Mouse (Mus musculus): ENCODE data around the gene Fabp3.

The Fabp3 gene

DNA sequence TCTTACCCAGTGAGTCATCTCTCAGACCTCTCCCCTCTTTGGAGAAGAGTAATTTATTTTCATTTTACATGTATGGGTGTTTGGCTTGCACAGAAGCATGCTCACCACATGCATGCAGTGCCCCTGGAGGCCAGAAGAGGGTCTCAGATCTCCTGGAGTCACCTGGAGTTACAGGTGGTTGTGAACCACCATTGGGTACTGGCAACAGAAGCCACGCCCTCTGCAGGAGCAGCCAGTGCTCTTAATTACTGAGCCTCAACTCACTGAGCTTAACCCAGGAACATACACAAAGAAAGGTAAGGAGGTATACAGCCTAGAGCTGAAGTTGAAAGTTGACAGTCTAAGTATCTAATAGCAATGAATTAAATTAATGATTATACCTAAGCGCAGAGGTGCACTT is 17.1 kb downstream of the Fabp3 start:
- 96% methylated on average over 2 of the region's 2 CpGs for WGBS

DNA sequence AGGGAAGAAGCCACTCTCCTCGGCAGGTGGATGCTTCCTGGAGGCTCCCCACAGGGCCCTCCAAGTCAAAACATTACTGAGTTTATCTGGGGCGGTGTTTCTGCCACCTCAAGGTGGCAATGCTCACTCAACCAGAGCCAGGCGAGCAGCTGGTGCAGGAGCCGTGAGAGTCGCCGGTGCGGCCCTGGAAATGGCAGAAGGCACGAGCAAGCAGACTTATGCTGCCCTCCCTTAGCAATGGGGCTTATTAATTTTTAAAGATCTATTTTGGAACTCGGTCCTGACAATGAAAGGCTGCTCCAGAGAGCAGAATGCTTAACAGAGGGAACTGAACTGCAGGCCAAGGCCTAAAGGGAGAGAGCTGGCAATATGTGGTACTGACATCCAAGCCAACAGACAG is 19.0 kb downstream of the Fabp3 start:
- 73% methylated on average over 9 of the region's 9 CpGs for WGBS

DNA sequence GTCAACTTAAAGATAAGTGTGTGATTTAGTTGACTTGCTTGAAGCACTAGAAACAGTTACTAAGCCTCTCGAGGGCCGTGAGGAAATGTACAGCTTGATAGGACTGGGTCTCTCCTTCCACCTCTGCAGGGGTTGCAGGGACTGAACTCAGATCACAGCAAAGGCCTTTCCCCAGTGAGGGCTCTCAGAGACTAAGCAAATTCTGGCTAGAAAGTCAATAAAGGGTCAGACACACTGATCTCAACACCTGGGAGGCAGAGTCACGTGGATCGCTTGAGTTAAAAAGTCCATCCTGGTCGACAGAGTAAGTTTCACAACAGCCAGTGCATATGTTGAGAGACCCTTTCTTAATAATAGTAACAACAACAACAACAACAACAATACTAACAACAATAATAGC is 27.5 kb downstream of the Fabp3 start:
- 94% methylated on average over 5 of the region's 5 CpGs for WGBS

DNA sequence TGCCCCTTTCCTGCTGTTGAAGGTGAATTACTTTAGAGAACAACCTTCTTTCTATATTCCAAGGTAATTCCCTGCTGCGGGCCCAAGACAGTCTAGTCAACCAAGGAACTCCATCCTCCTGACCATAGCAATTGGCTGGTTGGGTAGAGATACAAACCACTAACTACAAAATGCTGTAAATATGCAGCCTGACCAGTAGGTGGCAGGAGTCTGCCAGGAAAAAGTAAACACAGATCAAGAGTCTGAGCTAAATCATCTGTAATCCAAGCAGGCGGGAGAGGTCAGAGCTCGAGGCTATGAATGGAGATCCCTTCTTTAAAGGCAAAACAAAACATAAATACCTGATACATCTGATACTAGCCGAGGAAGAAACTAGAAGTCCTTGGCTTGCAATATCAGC is 33.3 kb downstream of the Fabp3 start:
- 27% methylated on average over 4 of the region's 4 CpGs for WGBS

DNA sequence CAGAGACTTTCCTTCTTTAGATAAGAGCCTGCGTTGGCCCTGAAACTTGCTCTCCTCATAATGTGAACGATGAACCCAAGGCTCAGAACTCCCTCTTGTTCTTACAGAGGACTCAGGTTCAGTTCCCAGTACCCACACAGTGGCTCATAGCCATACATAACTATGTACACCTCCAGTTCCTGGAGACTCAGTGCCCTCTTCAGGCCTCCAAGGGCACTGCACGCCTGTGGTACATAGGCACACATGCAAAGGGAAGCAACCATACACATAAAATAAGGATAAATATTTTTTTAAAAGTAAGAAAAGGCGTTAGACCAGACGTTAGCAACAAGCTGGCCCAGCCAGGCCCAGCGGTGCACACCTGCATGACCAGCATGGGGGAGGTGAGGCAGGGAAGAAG is 41.3 kb downstream of the Fabp3 start:
- 94% methylated on average over 6 of the region's 6 CpGs for WGBS

DNA sequence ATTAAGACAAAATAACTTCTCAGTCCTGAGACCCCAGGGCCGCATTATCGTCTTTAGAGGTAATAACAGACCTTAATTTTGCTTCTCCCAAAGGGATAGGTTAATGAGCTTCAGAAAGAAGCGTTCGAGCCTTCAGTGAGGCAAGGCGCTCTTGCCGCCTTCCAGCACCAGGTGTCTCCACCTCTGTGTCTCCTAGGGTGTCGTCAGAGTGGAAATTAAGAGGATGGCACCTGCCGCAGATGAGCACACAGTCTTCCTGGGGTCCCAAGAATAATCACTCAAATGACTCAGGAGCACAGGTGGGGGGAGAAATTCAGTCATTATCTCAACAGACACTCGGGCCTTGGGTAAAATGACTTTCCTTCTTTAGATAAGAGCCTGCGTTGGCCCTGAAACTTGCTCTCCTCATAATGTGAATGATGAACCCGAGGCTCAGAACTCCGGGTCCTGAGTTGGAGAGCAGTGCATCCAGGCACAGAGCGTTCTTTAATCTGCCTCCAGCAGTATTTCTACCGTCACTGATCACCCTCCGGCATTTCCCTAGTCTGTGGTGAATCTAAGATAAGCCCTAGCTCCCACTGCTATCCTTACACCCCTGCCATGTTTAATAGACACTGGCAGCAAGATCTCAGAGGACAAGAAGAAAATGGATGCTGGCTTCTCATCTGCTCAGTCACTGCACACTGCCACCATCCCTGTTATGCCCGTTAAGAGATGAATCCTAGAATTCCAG is 42.5 kb downstream of the Fabp3 start:
- 91% methylated on average over 16 of the region's 16 CpGs for WGBS

DNA sequence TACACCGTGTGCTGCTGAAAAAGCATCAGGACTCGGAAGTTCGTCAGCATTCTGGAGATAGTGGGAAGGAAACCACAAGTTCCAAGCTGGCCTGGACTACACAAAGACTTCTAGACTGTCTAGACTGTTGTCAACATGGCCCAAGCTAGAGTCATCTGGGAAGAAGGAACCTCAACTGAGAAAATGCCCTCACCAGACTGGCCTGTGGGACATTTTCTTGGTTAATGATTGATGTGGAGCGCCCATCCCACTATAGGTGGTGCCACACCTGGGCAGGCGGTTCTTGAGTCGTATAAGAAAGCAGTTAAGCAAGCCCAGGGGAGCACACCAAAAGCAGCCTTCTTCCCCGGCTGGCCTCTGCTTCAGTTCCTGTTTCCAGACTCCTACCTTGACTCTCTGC is 44.2 kb downstream of the Fabp3 start:
- 93% methylated on average over 7 of the region's 7 CpGs for WGBS

DNA sequence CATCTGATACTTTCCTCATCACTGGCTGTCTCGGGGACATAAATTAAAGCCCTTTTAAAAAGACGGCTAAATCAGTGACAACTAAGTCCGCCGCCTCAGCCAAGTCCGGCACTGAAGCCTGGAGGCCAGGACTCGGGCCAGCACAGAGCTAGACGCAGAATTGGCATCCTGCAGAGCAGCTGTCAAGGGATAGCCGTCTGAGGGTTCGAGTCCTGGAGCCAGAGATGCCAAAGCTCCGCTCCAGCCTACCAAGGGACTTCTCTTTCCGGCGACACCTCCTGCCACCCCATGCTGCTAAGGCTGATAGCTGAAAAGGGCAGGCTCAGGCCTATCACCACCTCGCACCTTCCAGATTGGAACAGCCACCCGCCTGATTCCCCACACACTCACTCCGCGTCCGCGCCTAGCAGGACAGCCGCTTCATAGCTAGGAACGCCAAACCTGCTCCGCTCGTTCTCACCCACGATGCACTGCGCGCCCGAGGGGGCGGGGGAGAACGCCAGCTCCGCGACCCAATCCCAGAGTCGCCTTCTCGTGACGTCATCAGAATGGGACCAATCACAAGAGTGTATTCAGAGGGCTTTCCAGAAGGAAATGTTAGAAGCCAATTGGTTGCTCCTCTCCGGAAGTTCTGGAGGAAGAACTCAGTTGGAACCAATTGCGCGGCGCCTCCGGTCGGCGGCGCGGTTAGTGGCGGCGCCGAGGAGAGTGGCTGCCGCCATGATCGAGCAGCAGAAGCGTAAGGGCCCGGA is 51.3 kb downstream of the Fabp3 start, which contains the start of the genes Zcchc17 and Snrnp40:
Zcchc17 (minus strand) TSS at position 458 of the 752 bp plus-strand sequence.
Snrnp40 (plus strand) TSS at position 647 of the 752 bp plus-strand sequence.
- WGBS = under 1% methylated on average over 49 of the region's 49 CpGs

DNA sequence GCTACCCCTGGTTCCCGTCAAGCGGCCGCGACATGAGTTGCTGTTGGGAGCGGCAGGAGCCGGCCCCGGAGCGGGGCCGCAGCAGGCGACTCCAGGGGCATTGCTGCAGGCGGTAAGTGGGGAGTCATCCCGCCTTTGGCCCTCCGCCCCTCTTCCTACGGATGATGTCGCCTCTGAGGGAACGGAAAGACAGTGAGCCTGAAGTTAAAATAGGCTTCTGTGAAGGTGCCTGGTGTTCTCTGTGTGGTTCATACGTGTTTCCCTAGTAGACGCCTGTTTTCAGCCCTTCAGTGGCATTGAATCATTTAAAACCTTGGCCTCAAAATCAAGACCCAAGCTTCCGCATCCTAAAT is 51.8 kb downstream of the Fabp3 start:
- WGBS = under 1% methylated on average over 19 of the region's 19 CpGs

Measured in cerebral cortex, adult 2 months (tissue).